Mouse (Mus musculus) embryo, embryonic 11 days (tissue): ENCODE measurements around the gene Gm20721.
A peak's percentile ranks its signal among the peaks of the same experiment; 100 is the strongest.
"Not testable (repeated sequence)": the region's sequence is repeated elsewhere in the genome, so short reads cannot be mapped to it uniquely, and the experiment has no call there.

Source experiments
- DNase-seq: peaks from one replicate; pipeline ENCODE4 v3.0.0-alpha.2; 2015

The Gm20721 gene

GRCm38 (mm10) chr2:174329663-174330615 is 16.6 kb downstream of the Gm20721 start:
- DNase-seq: peak; percentile 94

GRCm38 (mm10) chr2:174328926-174329662 is 17.4 kb downstream of the Gm20721 start:
- DNase-seq: peak; percentile 62

- DNase-seq: peak; percentile 35
Measured at GRCm38 (mm10) chr2:174328358-174328905, 18.1 kb downstream of the Gm20721 start.

- peak; percentile 81 for DNase-seq
Measured at GRCm38 (mm10) chr2:174327295-174327981, 19.1 kb downstream of the Gm20721 start.

- no peak for DNase-seq
Measured at GRCm38 (mm10) chr2:174326481-174326880, 20.0 kb downstream of the Gm20721 start.

GRCm38 (mm10) chr2:174325989-174326388 is 20.5 kb downstream of the Gm20721 start:
- no peak for DNase-seq

- DNase-seq: no peak
Measured at GRCm38 (mm10) chr2:174316661-174317060, 29.9 kb downstream of the Gm20721 start.

- not testable (repeated sequence) for DNase-seq
Measured at GRCm38 (mm10) chr2:174315445-174315844, 31.1 kb downstream of the Gm20721 start.

- no peak for DNase-seq
Measured at GRCm38 (mm10) chr2:174312661-174313060, 33.9 kb downstream of the Gm20721 start.

- peak; percentile 82 for DNase-seq
Measured at GRCm38 (mm10) chr2:174312118-174312647, 34.3 kb downstream of the Gm20721 start.

- no peak for DNase-seq
Measured at GRCm38 (mm10) chr2:174311613-174312012, 34.9 kb downstream of the Gm20721 start.

GRCm38 (mm10) chr2:174310913-174311514 is 35.5 kb downstream of the Gm20721 start:
- DNase-seq: peak; percentile 89

GRCm38 (mm10) chr2:174307903-174308302 is 38.6 kb downstream of the Gm20721 start:
- DNase-seq: no peak

GRCm38 (mm10) chr2:174305646-174306045 is 40.9 kb downstream of the Gm20721 start:
- peak; percentile 72 for DNase-seq

GRCm38 (mm10) chr2:174302526-174302925 is 44.0 kb downstream of the Gm20721 start:
- DNase-seq: peak; percentile 38

- no peak for DNase-seq
Measured at GRCm38 (mm10) chr2:174300666-174301065, 45.8 kb downstream of the Gm20721 start.

GRCm38 (mm10) chr2:174300186-174300585 is 46.3 kb downstream of the Gm20721 start:
- no peak for DNase-seq

GRCm38 (mm10) chr2:174299771-174300160 is 46.7 kb downstream of the Gm20721 start:
- DNase-seq: no peak

GRCm38 (mm10) chr2:174299091-174299770 is 47.3 kb downstream of the Gm20721 start:
- DNase-seq: no peak

GRCm38 (mm10) chr2:174298471-174298870 is 48.0 kb downstream of the Gm20721 start:
- no peak for DNase-seq

GRCm38 (mm10) chr2:174297851-174298250 is 48.7 kb downstream of the Gm20721 start:
- DNase-seq: no peak
